Mouse (Mus musculus): Measurements from ENCODE around the gene Fat1. TPM values are rescaled to one million over a fixed set of nuclear protein-coding genes. Genes with fewer than 3 reads are reported as not detected.
A peak's percentile ranks its signal among the peaks of the same experiment; 100 is the strongest.
"Not testable (repeated sequence)": the region's sequence is repeated elsewhere in the genome, so short reads cannot be mapped to it uniquely, and the experiment has no call there.

Gene Fat1
- polyA plus RNA-seq, 1 experiment from 2014 or later: 21.3 TPM

DNA sequence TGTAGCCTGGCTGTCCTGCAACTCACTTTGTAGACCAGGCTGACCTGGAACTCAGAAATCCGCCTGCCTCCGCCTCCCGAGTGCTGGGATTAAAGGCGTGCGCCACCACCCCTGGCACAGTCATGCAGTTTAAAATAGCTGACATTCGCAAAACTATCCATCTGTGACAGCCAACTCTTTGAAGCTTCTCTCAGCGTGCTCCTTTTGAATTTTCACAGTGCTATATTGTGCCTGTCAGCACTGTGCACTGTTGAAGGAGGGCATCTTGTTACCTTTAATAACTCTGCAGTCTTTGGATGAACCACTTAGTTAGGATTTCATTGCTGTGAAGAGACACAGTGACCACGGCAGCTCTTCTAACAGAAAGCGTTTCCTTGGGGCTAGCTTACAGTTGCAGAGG lies 117.4 kb downstream of the Fat1 start:
- H3K36me3 ChIP-seq: peaks cover 79% of the 10 kb centered on the region
- H3K4me1 ChIP-seq: no peaks in the 10 kb centered on the region
- no peak overlapping the region for H3K4me3 ChIP-seq (replicated peaks)
- no peak overlapping the region for H3K9ac ChIP-seq
- no peaks in the 10 kb centered on the region for H3K27me3 ChIP-seq
- no peak for ATAC-seq (replicated peaks; ENCODE audit: low FRiP score)
- H3K4me2 ChIP-seq: no peak overlapping the region
- WGBS: 91% methylated on average over 9 of the region's 9 CpGs
- no peaks in the 10 kb centered on the region for H3K9me3 ChIP-seq (replicated peaks)
- no peak overlapping the region for H3K27ac ChIP-seq

DNA sequence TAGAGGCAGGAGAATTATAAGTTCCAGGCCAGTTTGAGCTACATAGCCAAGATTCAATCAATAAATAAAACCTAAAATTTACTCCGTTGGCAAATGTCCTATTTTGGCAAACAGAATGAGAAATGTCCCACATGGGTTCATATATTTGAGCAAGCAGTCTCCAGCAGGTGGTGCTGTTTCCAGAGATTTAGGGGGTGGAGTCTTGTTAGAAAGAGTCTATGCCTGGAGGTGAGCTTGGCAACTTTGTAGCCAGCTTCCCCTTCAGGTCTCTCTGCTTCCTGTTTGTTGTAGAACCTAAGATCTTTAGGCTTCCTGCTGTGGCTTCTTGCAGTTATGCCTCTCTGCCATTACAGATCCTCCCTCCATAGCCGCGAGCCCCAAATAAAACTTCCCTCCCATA lies 120.3 kb downstream of the Fat1 start:
- Histone ChIP-seq H3K36me3 (peaks cover 53% of the 10 kb centered on the region), H3K27me3 (no peaks in the 10 kb centered on the region), H3K4me2 (no peak overlapping the region), H3K4me1 (no peaks in the 10 kb centered on the region), H3K9ac (no peak overlapping the region), H3K27ac (no peak overlapping the region), H3K9me3 (replicated peaks) (no peaks in the 10 kb centered on the region), H3K4me3 (replicated peaks) (no peak overlapping the region)
- no peak for ATAC-seq (replicated peaks; ENCODE audit: low FRiP score)
- WGBS: 95% methylated on average over 3 of the region's 3 CpGs

DNA sequence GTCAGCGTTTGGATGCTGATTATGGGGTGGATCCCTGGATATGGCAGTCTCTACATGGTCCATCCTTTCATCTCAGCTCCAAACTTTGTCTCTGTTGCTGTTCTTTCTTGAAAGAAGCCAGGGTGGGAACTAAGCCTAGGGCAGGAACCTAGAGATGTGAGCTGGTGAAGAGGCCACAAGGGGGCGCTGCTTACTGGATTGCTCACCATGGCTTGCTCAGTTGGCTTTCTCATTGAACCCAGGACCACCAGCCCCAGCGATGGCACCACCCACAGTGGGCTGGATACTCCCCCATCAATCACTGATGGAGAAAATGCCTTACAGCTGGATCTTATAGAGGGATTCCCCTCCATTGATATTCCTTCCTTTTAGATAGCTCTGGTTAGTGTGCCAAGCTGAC lies 121.6 kb downstream of the Fat1 start:
- no peak for ATAC-seq (replicated peaks; ENCODE audit: low FRiP score)

DNA sequence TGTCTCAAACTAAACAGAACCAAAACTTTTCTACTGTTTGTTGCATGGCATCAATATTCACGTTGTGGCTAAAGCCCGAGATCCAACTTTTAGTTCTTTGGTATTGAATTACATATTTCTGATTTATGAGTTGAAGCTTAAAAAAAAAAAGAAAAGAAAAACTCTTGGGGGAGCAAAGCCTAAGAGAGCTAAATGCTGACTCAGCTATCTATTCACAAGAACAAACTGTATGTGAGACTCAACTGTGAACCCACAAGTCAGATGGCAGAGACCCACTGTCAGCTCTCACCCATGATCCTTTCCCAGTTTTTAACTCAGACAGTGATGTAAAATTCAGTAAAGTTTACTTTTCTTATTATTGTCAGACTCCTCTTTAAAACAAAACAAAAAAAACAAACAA lies 124.8 kb downstream of the Fat1 start:
- WGBS: 78% methylated on average over 2 of the region's 2 CpGs
- Histone ChIP-seq H3K4me2 (no peak overlapping the region), H3K36me3 (peaks cover 8% of the 10 kb centered on the region; the same call in 1 of the 2 replicates), H3K27ac (no peak overlapping the region), H3K9me3 (replicated peaks) (no peaks in the 10 kb centered on the region), H3K27me3 (no peaks in the 10 kb centered on the region), H3K4me1 (peaks cover 3% of the 10 kb centered on the region; the same call in 1 of the 2 replicates), H3K4me3 (replicated peaks) (no peak overlapping the region), H3K9ac (no peak overlapping the region)
- ATAC-seq (replicated peaks; ENCODE audit: low FRiP score): no peak

More for the DNA sequence above, 121.6 kb downstream of the Fat1 start:
- no peak overlapping the region for H3K27ac ChIP-seq
- 42% methylated on average over 3 of the region's 3 CpGs for WGBS
- H3K9me3 ChIP-seq (replicated peaks): no peaks in the 10 kb centered on the region
- H3K27me3 ChIP-seq: no peaks in the 10 kb centered on the region
- H3K4me1 ChIP-seq: no peaks in the 10 kb centered on the region
- H3K4me3 ChIP-seq (replicated peaks): no peak overlapping the region
- no peak overlapping the region for H3K9ac ChIP-seq
- peaks cover 40% of the 10 kb centered on the region for H3K36me3 ChIP-seq
- H3K4me2 ChIP-seq: no peak overlapping the region

DNA sequence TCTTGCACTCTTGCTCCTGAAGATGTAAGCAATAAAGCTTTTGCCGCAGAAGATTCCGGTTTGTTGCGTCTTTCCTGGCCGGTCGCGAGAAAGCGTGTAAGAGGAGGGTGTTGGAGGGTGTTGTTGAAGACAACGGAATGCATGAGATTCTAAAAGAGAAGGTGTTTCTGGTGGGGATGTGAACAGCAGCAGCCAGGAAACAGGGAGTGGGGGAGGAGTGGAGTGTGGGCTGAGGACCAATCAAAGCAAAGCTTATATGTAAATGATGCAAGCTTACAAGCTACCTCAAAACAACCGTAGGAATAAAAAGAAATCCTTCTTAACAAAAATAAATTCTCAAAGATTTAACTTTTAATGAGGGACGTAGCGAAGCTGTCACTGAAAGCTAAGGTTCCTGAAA lies 127.1 kb downstream of the Fat1 start:
- H3K4me1 ChIP-seq: peaks cover 3% of the 10 kb centered on the region; the same call in 1 of the 2 replicates
- H3K9ac ChIP-seq: no peak overlapping the region
- no peak overlapping the region for H3K4me3 ChIP-seq (replicated peaks)
- H3K9me3 ChIP-seq (replicated peaks): no peaks in the 10 kb centered on the region
- no peak overlapping the region for H3K4me2 ChIP-seq
- no peak for ATAC-seq (replicated peaks; ENCODE audit: low FRiP score)
- 92% methylated on average over 11 of the region's 11 CpGs for WGBS
- H3K36me3 ChIP-seq: no peaks in the 10 kb centered on the region
- H3K27ac ChIP-seq: no peak overlapping the region
- H3K27me3 ChIP-seq: no peaks in the 10 kb centered on the region

DNA sequence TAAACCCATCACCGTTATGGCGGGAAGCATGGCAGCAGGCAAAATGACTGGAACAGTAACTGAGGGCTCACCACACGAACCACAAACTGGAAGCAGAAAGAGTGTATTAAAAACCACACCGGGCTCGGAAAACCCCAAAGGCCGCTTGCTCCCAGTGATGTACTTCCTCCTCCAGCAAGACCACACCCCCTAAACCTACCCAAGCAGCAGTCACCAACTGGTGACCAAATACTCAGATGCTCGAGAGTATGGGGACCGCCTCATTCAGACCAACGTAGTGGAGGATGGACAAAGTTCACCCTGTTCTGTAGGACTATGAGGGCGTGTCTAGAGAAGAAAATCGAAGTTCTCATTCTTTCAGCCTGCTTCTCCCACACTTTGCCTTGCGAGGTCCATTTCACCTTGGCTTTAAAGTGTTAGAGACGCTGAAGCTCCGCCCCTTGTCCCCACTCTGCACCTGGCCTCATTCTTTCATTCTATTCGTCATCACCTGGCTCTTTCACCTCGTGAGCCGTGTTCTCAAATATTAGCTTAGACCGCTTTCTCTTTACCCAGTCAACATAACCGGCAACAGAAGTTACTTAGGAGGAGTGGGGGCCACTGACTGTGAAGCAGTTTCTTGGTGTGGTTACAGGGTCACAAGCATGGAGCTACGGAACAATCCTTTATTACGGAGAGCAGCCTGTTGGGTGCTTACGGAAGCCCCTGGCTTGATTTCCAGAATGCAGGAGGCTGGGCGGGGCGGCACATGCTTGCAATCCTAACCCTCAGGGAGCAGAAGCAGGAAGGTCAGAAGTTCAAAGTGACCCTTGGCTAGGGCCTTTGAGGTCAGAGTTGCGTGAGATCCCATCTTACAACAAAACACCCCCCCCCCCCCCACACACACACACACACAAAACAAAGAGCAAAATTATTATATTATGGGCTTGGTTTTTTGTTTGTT lies 128.0 kb downstream of the Fat1 start:
- H3K4me1 ChIP-seq: peaks cover 3% of the 10 kb centered on the region; the same call in 1 of the 2 replicates
- H3K9ac ChIP-seq: no peak overlapping the region
- H3K4me3 ChIP-seq (replicated peaks): no peak overlapping the region
- no peak overlapping the region for H3K4me2 ChIP-seq
- no peak overlapping the region for H3K27ac ChIP-seq
- ATAC-seq (replicated peaks; ENCODE audit: low FRiP score): peak; percentile 47; the same call in 1 of the 2 replicates
- H3K9me3 ChIP-seq (replicated peaks): no peaks in the 10 kb centered on the region
- 82% methylated on average over 25 of the region's 25 CpGs for WGBS
- no peaks in the 10 kb centered on the region for H3K36me3 ChIP-seq
- no peaks in the 10 kb centered on the region for H3K27me3 ChIP-seq

DNA sequence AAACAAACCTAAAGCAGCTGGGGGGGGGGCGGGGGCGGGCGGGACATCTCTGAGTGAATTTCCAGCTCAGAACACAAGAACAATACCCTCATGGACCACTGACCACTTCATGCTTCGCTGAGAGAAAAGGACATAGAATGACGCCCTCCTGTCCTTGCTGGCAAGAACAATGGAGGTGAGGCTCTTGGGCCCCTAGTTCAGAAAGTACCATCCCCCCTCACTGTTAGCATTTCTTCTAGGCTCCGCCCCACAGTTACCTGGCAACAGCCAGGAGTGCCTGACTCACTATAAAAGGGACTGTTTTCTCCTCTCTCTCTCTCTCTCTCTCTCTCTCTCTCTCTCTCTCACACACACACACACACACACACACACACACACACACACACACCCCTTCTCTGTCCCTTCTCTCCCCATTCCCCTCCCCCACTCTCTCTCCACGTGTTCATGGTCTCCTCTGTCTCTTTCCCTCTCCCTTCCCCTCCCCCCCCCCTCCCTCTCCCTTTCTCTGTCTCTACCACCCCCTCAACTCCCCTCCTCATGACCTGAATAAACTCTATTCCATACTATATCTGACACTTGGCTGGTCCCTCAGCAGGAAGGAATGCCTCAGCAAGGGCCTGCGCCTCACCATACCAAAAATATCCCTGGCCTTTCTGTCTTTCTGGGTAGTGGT lies 129.1 kb downstream of the Fat1 start:
- Histone ChIP-seq H3K36me3 (no peaks in the 10 kb centered on the region), H3K4me2 (no peak overlapping the region), H3K4me3 (replicated peaks) (no peak overlapping the region), H3K9ac (no peak overlapping the region), H3K27ac (no peak overlapping the region), H3K4me1 (peaks cover 7% of the 10 kb centered on the region), H3K27me3 (peaks cover 5% of the 10 kb centered on the region; the same call in 1 of the 2 replicates), H3K9me3 (replicated peaks) (no peaks in the 10 kb centered on the region)
- peak; percentile 19; the same call in 1 of the 2 replicates for ATAC-seq (replicated peaks; ENCODE audit: low FRiP score)
- 50% methylated on average over 8 of the region's 8 CpGs for WGBS

DNA sequence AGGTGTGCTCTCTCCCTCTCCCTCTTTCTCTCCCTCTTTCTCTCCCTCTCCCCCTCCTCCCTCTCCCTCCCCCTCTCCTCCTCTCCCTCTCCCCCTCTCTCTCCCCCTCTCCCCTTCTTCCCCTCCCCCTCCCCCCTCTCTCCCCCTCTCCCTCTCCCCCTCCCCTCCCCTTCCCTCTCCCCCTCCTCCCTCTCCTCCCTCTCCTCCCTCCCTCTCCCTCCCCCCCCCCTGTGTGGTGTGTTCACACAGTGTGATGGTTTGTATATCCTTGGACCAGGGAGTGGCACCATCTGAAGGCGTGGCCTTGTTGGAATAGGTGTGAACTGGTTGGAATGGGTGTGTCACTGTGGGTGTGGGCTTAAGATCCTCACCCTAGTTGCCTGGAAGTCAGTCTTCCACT lies 130.1 kb downstream of the Fat1 start:
- H3K4me3 ChIP-seq (replicated peaks); H3K27ac ChIP-seq; H3K9me3 ChIP-seq (replicated peaks); H3K4me2 ChIP-seq; ATAC-seq (replicated peaks; ENCODE audit: low FRiP score); H3K4me1 ChIP-seq; H3K36me3 ChIP-seq; H3K27me3 ChIP-seq; H3K9ac ChIP-seq: not testable (repeated sequence)
- 93% methylated on average over 1 of the region's 1 CpGs for WGBS

DNA sequence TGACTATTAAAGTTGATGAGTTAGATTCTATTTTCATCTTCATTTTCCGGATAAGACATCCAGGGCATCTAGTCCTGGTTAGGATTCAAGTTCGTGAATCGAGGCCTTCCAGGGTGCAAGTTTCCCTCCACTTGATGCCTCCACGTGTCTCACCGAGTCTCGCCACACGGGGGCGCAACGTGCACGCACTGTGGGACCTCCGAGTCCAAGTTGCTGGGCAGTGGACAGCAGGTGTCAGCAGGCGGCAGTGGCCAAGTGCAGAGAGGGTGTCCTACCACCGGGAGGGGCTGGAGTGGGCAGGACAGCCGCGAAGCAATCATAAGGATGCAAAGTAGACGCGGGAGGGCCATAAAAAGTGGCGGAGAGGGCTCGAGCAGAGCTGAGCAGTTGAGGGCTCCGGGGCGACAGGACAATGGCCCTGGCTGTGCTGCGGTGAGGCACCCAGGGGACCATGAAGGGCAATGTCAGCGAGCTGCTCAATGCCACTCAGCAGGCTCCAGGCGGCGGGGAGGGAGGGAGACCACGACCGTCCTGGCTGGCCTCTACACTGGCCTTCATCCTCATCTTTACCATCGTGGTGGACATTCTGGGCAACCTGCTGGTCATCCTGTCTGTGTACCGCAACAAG lies 133.6 kb downstream of the Fat1 start, which contains the start of gene Mtnr1a:
Gene Mtnr1a, plus strand, starts transcription at position 379 of the 628 bp plus-strand sequence.
- H3K9ac ChIP-seq: 0 out of 2 replicates have a peak within 1 kb of the TSS, but pooled peaks have one; percentile 15
- WGBS: 5% methylated on average over 29 of the region's 29 CpGs

DNA sequence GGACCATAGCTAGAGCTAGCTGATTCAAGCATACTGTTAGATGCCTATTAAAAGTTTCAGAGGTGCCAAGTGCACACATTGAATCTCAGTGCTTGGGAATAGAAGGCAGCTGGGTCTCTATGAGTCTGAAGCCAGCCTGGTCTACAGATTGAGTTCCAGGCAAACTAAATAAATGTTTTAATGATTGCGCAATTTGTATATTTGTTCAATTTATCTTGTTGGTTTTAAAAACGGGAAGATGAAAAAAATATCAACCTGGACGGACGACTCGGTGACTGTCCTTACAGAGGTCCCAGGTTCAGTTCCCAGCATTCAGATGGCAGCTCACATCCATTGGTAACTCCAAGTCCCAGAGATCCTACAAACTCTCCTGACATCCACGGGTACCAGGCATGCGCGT lies 135.7 kb downstream of the Fat1 start:
- Histone ChIP-seq H3K9ac (no peak overlapping the region), H3K9me3 (replicated peaks) (no peaks in the 10 kb centered on the region), H3K27me3 (peaks cover 8% of the 10 kb centered on the region; the same call in 1 of the 2 replicates), H3K36me3 (no peaks in the 10 kb centered on the region), H3K4me2 (no peak overlapping the region), H3K4me1 (peaks cover 4% of the 10 kb centered on the region), H3K4me3 (replicated peaks) (no peak overlapping the region), H3K27ac (no peak overlapping the region)
- 93% methylated on average over 8 of the region's 8 CpGs for WGBS
- no peak for ATAC-seq (replicated peaks; ENCODE audit: low FRiP score)

More for the DNA sequence above, 133.6 kb downstream of the Fat1 start, which contains the start of gene Mtnr1a:
- Histone ChIP-seq H3K36me3 (no peaks in the 10 kb centered on the region), H3K4me2 (peak within 1 kb of the TSS; percentile 80), H3K27me3 (peaks cover 8% of the 10 kb centered on the region; the same call in 1 of the 2 replicates), H3K4me3 (replicated peaks) (peak within 1 kb of the TSS; percentile 38), H3K9me3 (replicated peaks) (no peaks in the 10 kb centered on the region), H3K4me1 (peaks cover 7% of the 10 kb centered on the region), H3K27ac (no peak within 1 kb of the TSS)
- ATAC-seq (replicated peaks; ENCODE audit: low FRiP score): peak; percentile 93

DNA sequence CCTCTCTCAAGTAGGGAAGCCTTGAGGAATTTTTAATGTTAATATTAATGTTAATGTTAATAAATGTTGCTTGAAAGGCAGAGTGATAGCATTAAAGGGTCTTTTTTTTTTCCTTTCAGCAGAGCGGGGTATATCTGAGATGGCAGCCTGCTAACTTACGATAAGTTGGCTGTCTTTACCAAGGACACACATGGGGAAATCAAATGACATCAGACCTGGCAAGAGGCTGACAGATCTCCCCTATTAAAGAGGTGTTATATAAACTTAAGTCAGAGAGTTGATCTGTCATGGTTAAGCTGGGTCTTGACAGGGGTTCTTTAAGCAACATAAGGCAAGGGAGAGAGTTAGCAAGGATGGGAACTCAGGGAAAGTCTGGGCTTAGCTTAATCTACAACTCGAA lies 145.6 kb downstream of the Fat1 start:
- no peaks in the 10 kb centered on the region for H3K4me1 ChIP-seq
- no peak overlapping the region for H3K4me2 ChIP-seq
- ATAC-seq (replicated peaks; ENCODE audit: low FRiP score): no peak
- H3K9me3 ChIP-seq (replicated peaks): no peaks in the 10 kb centered on the region
- 87% methylated on average over 3 of the region's 3 CpGs for WGBS
- H3K36me3 ChIP-seq: no peaks in the 10 kb centered on the region
- H3K27me3 ChIP-seq: no peaks in the 10 kb centered on the region
- H3K27ac ChIP-seq: no peak overlapping the region
- H3K4me3 ChIP-seq (replicated peaks): no peak overlapping the region
- H3K9ac ChIP-seq: no peak overlapping the region

DNA sequence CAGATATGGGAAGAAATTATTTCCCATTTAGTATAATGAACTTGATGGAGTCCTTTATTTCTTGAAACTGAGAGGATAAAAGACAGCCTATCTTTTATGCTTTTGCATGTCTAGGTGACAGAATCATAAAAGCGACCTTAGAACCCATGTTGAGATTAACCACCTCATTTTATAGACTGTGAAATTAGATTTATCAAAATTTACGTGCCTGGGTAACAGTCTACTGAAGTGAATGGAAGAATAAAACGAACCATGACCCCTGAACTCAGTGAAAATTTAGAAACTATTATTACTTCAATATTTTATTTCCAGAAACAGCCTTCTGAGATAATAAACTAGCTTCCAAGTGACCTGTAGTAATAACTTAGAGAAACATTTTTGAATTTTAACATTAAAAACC lies 158.4 kb downstream of the Fat1 start:
- Histone ChIP-seq H3K4me2 (no peak overlapping the region), H3K9me3 (replicated peaks) (no peaks in the 10 kb centered on the region), H3K27me3 (no peaks in the 10 kb centered on the region), H3K4me3 (replicated peaks) (no peak overlapping the region), H3K4me1 (no peaks in the 10 kb centered on the region), H3K9ac (no peak overlapping the region), H3K27ac (no peak overlapping the region), H3K36me3 (no peaks in the 10 kb centered on the region)
- WGBS: 72% methylated on average over 3 of the region's 3 CpGs
- ATAC-seq (replicated peaks; ENCODE audit: low FRiP score): no peak
